Mouse (Mus musculus) testis, adult 2 months (tissue): ENCODE results near the gene Kctd17.

Experiments used
- CTCF ChIP-seq: fragments of 200-500 bp; IDR thresholded peaks from 2 replicates; pipeline ENCODE4 v1.5.1; 2012; ENCODE audit warnings: low read depth, mild to moderate bottlenecking, inconsistent platforms, low read length, moderate library complexity; ENCODE audit not compliant: control insufficient read depth, insufficient read depth, insufficient replicate concordance
- POLR2A ChIP-seq: fragments of 200-500 bp; IDR thresholded peaks from 2 replicates; pipeline ENCODE4 v1.6.1; 2012; ENCODE audit warnings: low read depth, mild to moderate bottlenecking, inconsistent platforms, low read length, moderate library complexity; ENCODE audit not compliant: control insufficient read depth

DNA sequence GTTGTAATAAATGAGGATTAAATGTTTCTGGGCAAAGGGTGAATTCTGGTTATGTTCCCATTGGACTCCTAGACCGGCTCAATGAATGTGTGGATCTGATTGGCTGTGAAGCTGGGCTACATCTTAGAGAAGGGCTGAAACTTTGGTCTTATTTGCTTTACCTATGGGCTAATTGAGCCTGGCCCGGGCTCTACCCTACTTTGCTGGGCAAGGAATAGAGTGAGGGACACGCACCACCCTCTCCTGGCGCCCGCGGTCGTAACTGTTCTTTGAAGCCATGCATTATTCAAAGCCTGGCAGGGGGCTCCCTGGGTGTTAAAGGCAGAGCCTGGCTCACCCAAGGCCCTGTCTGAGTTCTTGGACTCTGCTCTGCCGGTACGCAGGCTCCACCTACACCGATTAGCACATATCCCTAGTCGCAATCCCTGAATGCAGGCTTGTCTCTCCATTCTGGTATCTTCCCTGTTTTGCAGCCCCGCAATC is 18.8 kb upstream of the Kctd17 start:
- TF ChIP-seq POLR2A (no peak), CTCF (no peak)
